Mouse (Mus musculus) midbrain, embryonic 14.5 days (tissue): ENCODE data around the gene Hrh2. TPM values are rescaled to one million over a fixed set of nuclear protein-coding genes. Genes with fewer than 3 reads are reported as not detected.
A peak's percentile ranks its signal among the peaks of the same experiment; 100 is the strongest.

Experiments
- ATAC-seq: fragments of 200-750 bp; cut with Nextera tagmentation; 2 replicates; pipeline ENCODE4 v1.8.0; 2017; ENCODE audit warnings: moderate number of reproducible peaks, moderate library complexity; ENCODE audit not compliant: low FRiP score, low TSS enrichment
- DNase-seq: peaks from one replicate; pipeline ENCODE4 v3.0.0-alpha.2; 2015
- H3K27ac ChIP-seq: fragments of 300-500 bp; sonication (generic); replicated peaks from 2 replicates; pipeline ENCODE4 v1.5.1; 2014; ENCODE audit warnings: mild to moderate bottlenecking, low read depth, low read length, moderate library complexity
- H3K27me3 ChIP-seq: fragments of 300-500 bp; sonication (generic); 2 replicates; pipeline ENCODE4 v1.6.1; 2014; ENCODE audit warnings: low read length, control low read depth, mixed read lengths; ENCODE audit not compliant: control insufficient read depth, insufficient read depth
- H3K36me3 ChIP-seq: fragments of 300-500 bp; sonication (generic); 2 replicates; pipeline ENCODE4 v1.6.1; 2014; ENCODE audit warnings: low read length, control low read depth; ENCODE audit not compliant: control insufficient read depth, insufficient read depth
- H3K4me1 ChIP-seq: fragments of 300-500 bp; sonication (generic); 2 replicates; pipeline ENCODE4 v1.6.1; 2014; ENCODE audit warnings: mild to moderate bottlenecking, antibody characterized with exemption, low read length, control low read depth; ENCODE audit not compliant: control insufficient read depth, insufficient read depth
- H3K4me2 ChIP-seq: fragments of 300-500 bp; sonication (generic); 2 replicates; pipeline ENCODE4 v1.6.1; 2014; ENCODE audit warnings: mild to moderate bottlenecking, low read length, moderate library complexity
- H3K4me3 ChIP-seq: fragments of 300-500 bp; sonication (generic); replicated peaks from 2 replicates; pipeline ENCODE4 v1.5.1; 2014; ENCODE audit warnings: low read depth, low read length
- H3K9ac ChIP-seq: fragments of 300-500 bp; sonication (generic); replicated peaks from 2 replicates; pipeline ENCODE4 v1.6.1; 2014; ENCODE audit warnings: mild to moderate bottlenecking, low read length, moderate library complexity
- H3K9me3 ChIP-seq: fragments of 300-500 bp; sonication (generic); 2 replicates; pipeline ENCODE4 v1.6.1; 2016; ENCODE audit warnings: low read length, control low read depth, mixed read lengths; ENCODE audit not compliant: control insufficient read depth
- WGBS: fragments of 180-500 bp; shearing (Covaris S2); extraction: QIAGEN DNeasy Blood & Tissue Kit; methylation state at CpG from one replicate; pipeline ENCODE4 v1.1.7; 2014; 5-methylcytosine and 5-hydroxymethylcytosine counted together
- polyA plus RNA-seq: library from polyadenylated mRNA; unstranded; fragments of >200 nt; fragmentation: Nextera tagmentation; extraction: Ambion mirVana; gene quantifications from 2 replicates; pipeline ENCODE4 v1.2.1, GENCODE M21; 2014

Gene Hrh2
- polyA plus RNA-seq, 1 experiment from 2014 or later: 0.63 TPM

DNA sequence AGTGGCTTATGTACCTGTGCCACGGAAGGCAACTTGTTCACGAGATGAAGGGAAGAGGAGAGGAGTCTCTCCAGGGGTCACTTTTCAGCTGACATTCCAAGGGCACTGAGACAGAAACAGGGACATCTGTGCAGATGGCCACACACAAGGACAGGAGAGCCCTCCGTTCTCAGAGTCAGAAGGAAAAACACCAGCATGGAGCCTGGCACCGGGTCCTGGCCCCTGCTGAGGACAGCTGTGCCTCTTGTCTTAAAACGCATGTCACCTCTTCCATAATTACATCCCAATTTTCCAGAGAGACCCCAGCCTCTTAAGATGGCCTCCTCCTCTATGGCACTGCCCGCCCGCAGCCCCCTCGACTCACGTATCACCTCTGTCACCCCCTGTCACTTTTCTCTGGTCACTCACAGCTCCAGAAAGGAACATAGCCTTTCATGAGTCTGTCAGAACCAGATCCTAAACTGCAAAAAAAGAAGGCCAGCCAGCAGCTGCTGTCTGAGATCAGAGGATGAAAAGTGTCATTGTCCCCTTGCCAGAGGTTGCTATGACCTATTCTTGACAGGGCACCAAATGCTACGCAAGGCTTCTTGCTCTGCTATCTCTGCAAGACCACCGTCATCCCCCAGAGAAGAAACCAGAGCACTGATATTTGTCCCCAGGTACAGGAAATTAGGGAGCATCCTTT lies 59.8 kb downstream of the Hrh2 start:
- H3K4me3 ChIP-seq: no peak overlapping the region
- peaks cover 28% of the 10 kb centered on the region for H3K4me1 ChIP-seq
- H3K27me3 ChIP-seq: no peaks in the 10 kb centered on the region
- no peak overlapping the region for H3K4me2 ChIP-seq
- DNase-seq (no peak), ATAC-seq (no peak)
- H3K36me3 ChIP-seq: no peaks in the 10 kb centered on the region
- no peaks in the 10 kb centered on the region for H3K9me3 ChIP-seq
- no peak overlapping the region for H3K27ac ChIP-seq
- 72% methylated on average over 11 of the region's 11 CpGs for WGBS
- no peak overlapping the region for H3K9ac ChIP-seq

- Histone ChIP-seq H3K27ac (peak overlapping the region; percentile 58), H3K4me2 (no peak overlapping the region), H3K36me3 (no peaks in the 10 kb centered on the region), H3K9me3 (no peaks in the 10 kb centered on the region), H3K4me3 (no peak overlapping the region), H3K9ac (no peak overlapping the region), H3K4me1 (peaks cover 10% of the 10 kb centered on the region; the same call in 1 of the 2 replicates), H3K27me3 (no peaks in the 10 kb centered on the region)
- ATAC-seq (no peak; the same call in 1 of the 2 replicates), DNase-seq (peak; percentile 74)
- 20% methylated on average over 10 of the region's 10 CpGs for WGBS
Observed at GRCm38 (mm10) chr13:54257580-54258223, 65.8 kb downstream of the Hrh2 start.

- H3K36me3 ChIP-seq: no peaks in the 10 kb centered on the region
- no peaks in the 10 kb centered on the region for H3K9me3 ChIP-seq
- 45% methylated on average over 8 of the region's 8 CpGs for WGBS
- peaks cover 10% of the 10 kb centered on the region; the same call in 1 of the 2 replicates for H3K4me1 ChIP-seq
- peak overlapping the region; percentile 58 for H3K27ac ChIP-seq
- ATAC-seq (no peak; the same call in 1 of the 2 replicates), DNase-seq (no peak)
- H3K4me3 ChIP-seq: no peak overlapping the region
- no peak overlapping the region for H3K9ac ChIP-seq
- H3K4me2 ChIP-seq: no peak overlapping the region
- no peaks in the 10 kb centered on the region for H3K27me3 ChIP-seq
Observed at GRCm38 (mm10) chr13:54258231-54258743, 66.4 kb downstream of the Hrh2 start.

GRCm38 (mm10) chr13:54260318-54260717 lies 68.4 kb downstream of the Hrh2 start:
- WGBS: 35% methylated on average over 8 of the region's 8 CpGs
- H3K9me3 ChIP-seq: no peaks in the 10 kb centered on the region
- no peaks in the 10 kb centered on the region for H3K36me3 ChIP-seq
- H3K9ac ChIP-seq: no peak overlapping the region
- H3K4me2 ChIP-seq: no peak overlapping the region
- DNase-seq (no peak), ATAC-seq (no peak)
- peaks cover 21% of the 10 kb centered on the region for H3K4me1 ChIP-seq
- no peak overlapping the region for H3K27ac ChIP-seq
- no peaks in the 10 kb centered on the region for H3K27me3 ChIP-seq
- H3K4me3 ChIP-seq: no peak overlapping the region

DNA sequence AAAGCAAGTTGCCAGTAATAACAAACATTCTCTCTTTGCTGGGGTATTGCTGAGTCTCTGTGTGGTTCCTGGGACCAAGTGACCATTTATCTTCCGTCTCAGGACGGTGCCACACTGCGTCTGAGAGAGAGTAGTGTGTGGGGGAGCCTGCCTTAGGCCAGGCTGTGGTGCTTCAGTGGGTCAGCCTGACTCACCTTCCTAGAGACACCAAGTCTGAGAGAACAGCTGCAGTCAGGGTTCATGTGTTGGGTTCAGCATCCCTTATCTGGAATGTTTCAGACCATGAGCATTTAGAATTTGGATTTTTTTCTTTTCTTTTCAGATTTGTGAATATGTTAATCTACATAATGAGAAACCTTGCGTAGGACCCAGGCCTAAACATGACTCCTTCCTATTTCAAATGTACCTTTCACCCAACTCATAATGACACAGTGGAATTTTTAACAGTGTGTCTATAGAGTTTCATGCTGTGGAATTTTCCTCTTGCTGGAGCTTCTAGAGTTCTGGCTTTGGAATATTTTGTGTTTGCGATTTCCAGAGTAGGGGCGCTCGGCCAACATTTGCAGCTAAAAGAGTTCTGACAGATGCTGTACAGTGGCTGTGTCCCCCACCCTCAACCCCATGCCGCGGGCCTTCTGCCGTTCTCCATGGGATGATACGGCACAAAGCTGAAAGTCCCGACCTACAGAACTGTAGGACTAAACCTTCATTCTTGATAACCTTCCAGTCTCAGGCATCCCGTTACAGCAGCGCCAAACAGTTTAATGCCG lies 71.0 kb downstream of the Hrh2 start:
- peaks cover 24% of the 10 kb centered on the region for H3K4me1 ChIP-seq
- no peaks in the 10 kb centered on the region for H3K36me3 ChIP-seq
- H3K27me3 ChIP-seq: no peaks in the 10 kb centered on the region
- H3K4me2 ChIP-seq: no peak overlapping the region
- WGBS: 93% methylated on average over 15 of the region's 15 CpGs
- DNase-seq (no peak), ATAC-seq (no peak)
- H3K9me3 ChIP-seq: no peaks in the 10 kb centered on the region
- no peak overlapping the region for H3K27ac ChIP-seq
- no peak overlapping the region for H3K9ac ChIP-seq
- no peak overlapping the region for H3K4me3 ChIP-seq

DNA sequence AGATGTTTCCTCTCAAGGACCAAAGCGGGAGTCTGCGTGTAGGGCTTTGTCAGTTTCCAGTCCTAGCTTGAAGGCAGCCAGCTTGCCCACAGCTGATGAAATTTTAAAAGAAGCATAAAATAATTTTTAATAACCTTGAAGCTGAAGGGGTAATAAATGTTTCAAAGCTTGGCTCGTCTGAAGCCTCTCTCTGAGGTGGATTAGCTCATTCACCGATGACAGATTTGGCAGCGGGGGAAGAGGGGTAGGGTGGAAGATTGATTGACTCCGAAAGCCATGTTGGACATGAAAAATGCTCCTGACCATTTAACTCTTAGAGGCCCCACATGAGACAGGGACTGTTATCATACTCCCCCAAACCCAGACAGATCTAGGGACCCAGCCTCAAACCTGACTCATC lies 71.7 kb downstream of the Hrh2 start:
- H3K27me3 ChIP-seq: no peaks in the 10 kb centered on the region
- peaks cover 24% of the 10 kb centered on the region for H3K4me1 ChIP-seq
- H3K4me3 ChIP-seq: no peak overlapping the region
- ATAC-seq (no peak), DNase-seq (no peak)
- H3K36me3 ChIP-seq: no peaks in the 10 kb centered on the region
- no peak overlapping the region for H3K4me2 ChIP-seq
- H3K27ac ChIP-seq: no peak overlapping the region
- 60% methylated on average over 6 of the region's 6 CpGs for WGBS
- no peaks in the 10 kb centered on the region for H3K9me3 ChIP-seq
- H3K9ac ChIP-seq: no peak overlapping the region

- Histone ChIP-seq H3K4me2 (no peak overlapping the region), H3K36me3 (no peaks in the 10 kb centered on the region), H3K27ac (no peak overlapping the region; the same call in 1 of the 2 replicates), H3K4me3 (no peak overlapping the region), H3K27me3 (no peaks in the 10 kb centered on the region), H3K9me3 (no peaks in the 10 kb centered on the region), H3K9ac (no peak overlapping the region), H3K4me1 (peaks cover 24% of the 10 kb centered on the region)
- ATAC-seq: peak; percentile 58; the same call in 1 of the 2 replicates
- DNase-seq: peak; percentile 64
- WGBS: 15% methylated on average over 9 of the region's 9 CpGs
Observed at GRCm38 (mm10) chr13:54266472-54266871, 74.5 kb downstream of the Hrh2 start.

DNA sequence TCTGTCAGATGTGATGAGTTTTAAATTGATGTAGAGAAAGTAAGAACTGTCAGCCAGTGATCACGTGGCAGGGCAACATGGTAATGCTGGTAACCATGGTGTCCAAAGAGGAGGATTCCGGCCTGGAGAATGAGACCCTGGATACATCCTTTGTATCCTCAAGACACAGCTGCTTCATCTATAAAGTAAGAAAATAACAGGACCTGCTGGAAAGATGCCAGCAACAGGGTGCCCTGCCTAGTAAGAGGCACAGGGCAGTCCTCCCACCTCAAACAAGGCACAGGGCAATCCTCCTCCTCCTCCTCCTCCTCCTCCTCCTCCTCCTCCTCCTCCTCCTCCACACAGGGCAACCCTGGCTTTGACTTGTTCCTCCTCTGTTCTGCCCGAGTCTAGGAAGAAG lies 77.2 kb downstream of the Hrh2 start:
- no peak overlapping the region for H3K4me3 ChIP-seq
- no peaks in the 10 kb centered on the region for H3K9me3 ChIP-seq
- no peak overlapping the region for H3K27ac ChIP-seq
- H3K36me3 ChIP-seq: no peaks in the 10 kb centered on the region
- WGBS: 38% methylated on average over 3 of the region's 3 CpGs
- DNase-seq: no peak
- H3K27me3 ChIP-seq: no peaks in the 10 kb centered on the region
- H3K4me2 ChIP-seq: no peak overlapping the region
- no peak overlapping the region for H3K9ac ChIP-seq
- ATAC-seq: no peak
- peaks cover 22% of the 10 kb centered on the region for H3K4me1 ChIP-seq
